26 mouse cellular contexts compared by ENCODE assay signal in the genomic region with DNA sequence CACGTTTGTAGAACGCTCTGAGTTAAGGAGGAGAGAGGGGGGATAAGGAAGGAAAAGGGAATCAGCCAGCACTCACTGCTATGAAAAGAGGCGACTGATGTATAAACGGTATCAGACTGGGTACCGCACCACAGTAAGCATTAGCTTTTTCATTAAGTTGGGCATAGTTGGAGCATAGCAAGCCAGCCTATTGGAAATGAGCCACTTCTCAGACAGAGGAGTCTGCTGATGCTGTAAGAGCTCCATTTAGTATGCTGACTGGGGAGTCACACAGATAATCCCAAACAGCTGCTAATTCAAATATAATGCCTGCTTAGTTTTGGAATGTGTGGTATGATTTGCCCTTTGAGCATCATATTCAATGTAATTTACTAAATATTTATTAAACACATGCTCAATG. TPM values are rescaled to one million over a fixed set of nuclear protein-coding genes. Genes with fewer than 3 reads are reported as not detected.
DNase-seq lines count a peak whose midpoint lies in the region; ATAC-seq and TF ChIP-seq lines count a peak whose summit lies in the region.
"Had no signal": no experiment of that assay in that cellular context is flagged by ENCODE, and none has a peak within 500 bp of the region (broad histone marks: within the 10 kb centered on the region; RNA-seq: fewer than 3 reads in every experiment).

No protein-coding gene starts in this region.

- peak; percentile 73 for DNase-seq in embryonic facial prominence, embryonic 14.5 days (ENCODE audit: low spot score)
- DNase-seq in embryonic facial prominence, embryonic 10.5 days (ENCODE audit: low spot score), result no peak
- no peak for DNase-seq in heart, adult 8-10 months (ENCODE audit: low spot score)
- peak; percentile 36 for DNase-seq in brain, embryonic 14.5 days (ENCODE audit: low read depth)
- DNase-seq: adrenal gland, adult 8-10 months; cerebellum, adult 18-20 months; cerebellum, postnatal 14 days; gastrocnemius, postnatal 10 days; kidney, adult 18-20 months; kidney, postnatal 4 days; liver; lung, postnatal 36 days; thymus, adult 18-20 months; thymus, postnatal 36 days had no signal

- TF ChIP-seq POLR2A in brain, embryonic 14.5 days (IDR thresholded peaks at IDR 0.05; ENCODE audit: borderline replicate concordance, extremely low read depth, insufficient read depth, insufficient read length, poor library complexity, severe bottlenecking), result no peak

- H3K27ac ChIP-seq in embryonic facial prominence, embryonic 14.5 days (replicated peaks; ENCODE audit: low read depth, low read length), result no peak overlapping the region
- H3K27ac ChIP-seq in embryonic facial prominence, embryonic 10.5 days (replicated peaks), result no peak overlapping the region
- peak overlapping the region; percentile 71 for H3K27ac ChIP-seq in heart, embryonic 12.5 days (ENCODE audit: poor library complexity, severe bottlenecking)
- H3K27ac ChIP-seq in hindbrain, embryonic 16.5 days (ENCODE audit: low read depth, low read length), result no peak overlapping the region
- no peak overlapping the region for H3K27ac ChIP-seq in hindbrain, embryonic 12.5 days
- H3K27ac ChIP-seq: embryonic facial prominence, embryonic 12.5 days; forebrain, embryonic 13.5 days; hindbrain, embryonic 10.5 days; left cerebral cortex, adult 2 months; liver, embryonic 15.5 days; lung, embryonic 15.5 days had no signal

- peak; percentile 44; the same call in 1 of the 2 replicates for ATAC-seq in embryonic facial prominence, embryonic 14.5 days (ENCODE audit: low read depth)
- no peak for ATAC-seq in heart, embryonic 12.5 days (ENCODE audit: insufficient number of reproducible peaks, low FRiP score)
- 0 out of 2 replicates have a peak, but pooled peaks have one; percentile 54 for ATAC-seq in hindbrain, embryonic 16.5 days
- ATAC-seq in hindbrain, embryonic 12.5 days (ENCODE audit: low FRiP score), result no peak
- ATAC-seq: activated CD4-positive, CD25-positive, alpha-beta regulatory T cell, adult 4 months; forebrain, embryonic 13.5 days; inflammation-experienced regulatory T-cells, adult 6 months had no signal

- WGBS in embryonic facial prominence, embryonic 14.5 days, result 72% methylated on average over 5 of the region's 5 CpGs
- WGBS in embryonic facial prominence, embryonic 10.5 days, result 86% methylated on average over 5 of the region's 5 CpGs
- 49% methylated on average over 5 of the region's 5 CpGs for WGBS in heart, embryonic 12.5 days
- 82% methylated on average over 5 of the region's 5 CpGs for WGBS in hindbrain, embryonic 16.5 days
- WGBS in hindbrain, embryonic 12.5 days, result 87% methylated on average over 5 of the region's 5 CpGs

- H3K9ac ChIP-seq in embryonic facial prominence, embryonic 14.5 days (ENCODE audit: low read depth, low read length), result no peak overlapping the region
- H3K9ac ChIP-seq in heart, embryonic 12.5 days, result no peak overlapping the region
- no peak overlapping the region for H3K9ac ChIP-seq in hindbrain, embryonic 16.5 days (ENCODE audit: low read depth, low read length)
- H3K9ac ChIP-seq in hindbrain, embryonic 12.5 days, result no peak overlapping the region
- H3K9ac ChIP-seq: embryonic facial prominence, embryonic 12.5 days; forebrain, embryonic 13.5 days; liver, embryonic 15.5 days; lung, embryonic 15.5 days had no signal

- H3K4me3 ChIP-seq in embryonic facial prominence, embryonic 14.5 days (ENCODE audit: low read depth, low read length), result no peak overlapping the region
- H3K4me3 ChIP-seq in embryonic facial prominence, embryonic 10.5 days, result no peak overlapping the region
- H3K4me3 ChIP-seq in heart, embryonic 12.5 days, result no peak overlapping the region
- no peak overlapping the region for H3K4me3 ChIP-seq in hindbrain, embryonic 16.5 days (ENCODE audit: low read length)
- H3K4me3 ChIP-seq in hindbrain, embryonic 12.5 days, result no peak overlapping the region
- H3K4me3 ChIP-seq: embryonic facial prominence, embryonic 12.5 days; forebrain, embryonic 13.5 days; hindbrain, embryonic 10.5 days; left cerebral cortex, adult 2 months; liver, embryonic 15.5 days; lung, embryonic 15.5 days; megakaryocyte, embryonic 14.5 days had no signal

- H3K4me1 ChIP-seq in embryonic facial prominence, embryonic 14.5 days (ENCODE audit: control insufficient read depth, insufficient read depth, low read length), result no peaks in the 10 kb centered on the region
- H3K4me1 ChIP-seq in embryonic facial prominence, embryonic 10.5 days, result 0 out of 2 replicates have a peak, but pooled peaks cover 4% of the 10 kb centered on the region
- H3K4me1 ChIP-seq in heart, embryonic 12.5 days (replicated peaks), result peaks cover 13% of the 10 kb centered on the region
- H3K4me1 ChIP-seq in hindbrain, embryonic 16.5 days (ENCODE audit: control insufficient read depth, insufficient read depth, low read depth, low read length), result no peaks in the 10 kb centered on the region
- no peaks in the 10 kb centered on the region for H3K4me1 ChIP-seq in hindbrain, embryonic 12.5 days
- H3K4me1 ChIP-seq: embryonic facial prominence, embryonic 12.5 days; forebrain, embryonic 13.5 days; hindbrain, embryonic 10.5 days; liver, embryonic 15.5 days; megakaryocyte, embryonic 14.5 days had no signal

- no peak for TF ChIP-seq CTCF in brain, embryonic 14.5 days (IDR thresholded peaks at IDR 0.05; ENCODE audit: borderline replicate concordance, extremely low read depth, insufficient read depth, insufficient read length)

- no peaks in the 10 kb centered on the region for H3K36me3 ChIP-seq in embryonic facial prominence, embryonic 14.5 days (ENCODE audit: control insufficient read depth, insufficient read depth, low read length)
- no peaks in the 10 kb centered on the region for H3K36me3 ChIP-seq in embryonic facial prominence, embryonic 10.5 days (replicated peaks)
- no peaks in the 10 kb centered on the region for H3K36me3 ChIP-seq in heart, embryonic 12.5 days
- H3K36me3 ChIP-seq in hindbrain, embryonic 16.5 days (ENCODE audit: control insufficient read depth, insufficient read depth, low read length), result no peaks in the 10 kb centered on the region
- no peaks in the 10 kb centered on the region for H3K36me3 ChIP-seq in hindbrain, embryonic 12.5 days
- H3K36me3 ChIP-seq: embryonic facial prominence, embryonic 12.5 days; hindbrain, embryonic 10.5 days; liver, embryonic 15.5 days; lung, embryonic 15.5 days had no signal

- H3K27me3 ChIP-seq in embryonic facial prominence, embryonic 14.5 days (replicated peaks; ENCODE audit: control insufficient read depth, insufficient read depth, low read length), result no peaks in the 10 kb centered on the region
- H3K27me3 ChIP-seq in embryonic facial prominence, embryonic 10.5 days (replicated peaks; ENCODE audit: low read depth, poor library complexity, severe bottlenecking), result no peaks in the 10 kb centered on the region
- H3K27me3 ChIP-seq in heart, embryonic 12.5 days (replicated peaks), result no peaks in the 10 kb centered on the region
- H3K27me3 ChIP-seq in hindbrain, embryonic 16.5 days (replicated peaks; ENCODE audit: control insufficient read depth, insufficient read depth, low read length), result no peaks in the 10 kb centered on the region
- no peaks in the 10 kb centered on the region for H3K27me3 ChIP-seq in hindbrain, embryonic 12.5 days
- H3K27me3 ChIP-seq: embryonic facial prominence, embryonic 12.5 days; forebrain, embryonic 13.5 days; liver, embryonic 15.5 days; lung, embryonic 15.5 days; megakaryocyte, embryonic 14.5 days had no signal

- H3K4me2 ChIP-seq in embryonic facial prominence, embryonic 14.5 days (ENCODE audit: low read depth, low read length), result no peak overlapping the region
- peak overlapping the region; percentile 13 for H3K4me2 ChIP-seq in heart, embryonic 12.5 days
- H3K4me2 ChIP-seq in hindbrain, embryonic 16.5 days (ENCODE audit: low read length), result no peak overlapping the region
- no peak overlapping the region for H3K4me2 ChIP-seq in hindbrain, embryonic 12.5 days (replicated peaks)
- H3K4me2 ChIP-seq: embryonic facial prominence, embryonic 12.5 days; forebrain, embryonic 13.5 days; liver, embryonic 15.5 days; lung, embryonic 15.5 days had no signal

- H3K9me3 ChIP-seq in embryonic facial prominence, embryonic 14.5 days (ENCODE audit: control insufficient read depth, low read length), result no peaks in the 10 kb centered on the region
- H3K9me3 ChIP-seq in embryonic facial prominence, embryonic 10.5 days, result no peaks in the 10 kb centered on the region
- no peaks in the 10 kb centered on the region for H3K9me3 ChIP-seq in heart, embryonic 12.5 days (replicated peaks)
- H3K9me3 ChIP-seq in hindbrain, embryonic 16.5 days (ENCODE audit: control insufficient read depth, low read length), result no peaks in the 10 kb centered on the region
- no peaks in the 10 kb centered on the region for H3K9me3 ChIP-seq in hindbrain, embryonic 12.5 days (replicated peaks)
- H3K9me3 ChIP-seq: embryonic facial prominence, embryonic 12.5 days; forebrain, embryonic 13.5 days; hindbrain, embryonic 10.5 days; liver, embryonic 15.5 days; lung, embryonic 15.5 days; megakaryocyte, embryonic 14.5 days had no signal

RNA-seq across cellular contexts. Expression of a gene that starts 2.0 kb away (rescaled TPM):
- polyA plus RNA-seq in embryonic facial prominence, embryonic 14.5 days (2014; fragmentation: Nextera tagmentation; extraction: Ambion mirVana), result 205 and 216 TPM in 2 replicates
- polyA plus RNA-seq in embryonic facial prominence, embryonic 10.5 days (2016; fragmentation: Nextera tagmentation; extraction: Ambion mirVana), result 0.64 and 1.5 TPM in 2 replicates
- 570 and 652 TPM in 2 replicates for polyA plus RNA-seq in heart, embryonic 12.5 days (2016; fragmentation: Nextera tagmentation; extraction: Ambion mirVana)
- total RNA-seq in heart, adult 8-10 months (2022), result 1,000 to 10,000 TPM; 3,102 to 4,099 (median 3,503) TPM
- polyA plus RNA-seq in hindbrain, embryonic 16.5 days (2015; fragmentation: Nextera tagmentation; extraction: Ambion mirVana), result 0.41 and 7.7 TPM in 2 replicates
- polyA plus RNA-seq in hindbrain, embryonic 12.5 days (2016; fragmentation: Nextera tagmentation; extraction: Ambion mirVana), result 2.5 and 19.0 TPM in 2 replicates
- polyA plus RNA-seq in brain, embryonic 14.5 days (2012; rRNA removed), result 0.14 and 0.22 TPM in 2 replicates

Comparison
In these comparisons a context has a peak if more than half of its experiments do, and no peak if none do; other contexts are left out.
1. ATAC-seq: peak in embryonic facial prominence, embryonic 14.5 days (single experiment) and hindbrain, embryonic 16.5 days (single experiment); none in heart, embryonic 12.5 days (single experiment) and hindbrain, embryonic 12.5 days (single experiment).
2. DNase-seq: peak in embryonic facial prominence, embryonic 14.5 days (single experiment) and brain, embryonic 14.5 days (single experiment); none in embryonic facial prominence, embryonic 10.5 days (single experiment) and heart, adult 8-10 months (single experiment).
3. RNA of a gene that starts 2.0 kb away (polyA plus RNA-seq): 570 to 652 TPM in heart, embryonic 12.5 days and 205 to 216 TPM in embryonic facial prominence, embryonic 14.5 days; 2.5 to 19.0 TPM in hindbrain, embryonic 12.5 days, 0.64 to 1.5 TPM in embryonic facial prominence, embryonic 10.5 days, 0.41 to 7.7 TPM in hindbrain, embryonic 16.5 days and 0.14 to 0.22 TPM in brain, embryonic 14.5 days; every median in the first group is over 10 times any median in the second.